Mouse (Mus musculus) left cerebral cortex, postnatal 4 days (tissue): ENCODE data around the gene Gm21677. TPM values are rescaled to one million over a fixed set of nuclear protein-coding genes. Genes with fewer than 3 reads are reported as not detected.
"Not testable (repeated sequence)": the region's sequence is repeated elsewhere in the genome, so short reads cannot be mapped to it uniquely, and the experiment has no call there.

ENCODE experiments used
- DNase-seq: peaks from one replicate; pipeline ENCODE4 v3.0.0-alpha.2; 2022
- intact Hi-C: fragments of 180-260 bp; cut with DNase I; formaldehyde crosslinking; loops from one replicate; pipeline ENCODE4 v1.15.1; 2025
- total RNA-seq, 2 experiments: library from RNA; stranded (reverse); gene quantifications; 2 replicates each; pipeline ENCODE4 v1.2.3; 2021

The Gm21677 gene
- not detected for total RNA-seq

- DNase-seq, intact Hi-C loops: not testable (repeated sequence)
These were observed at the start of gene Gm21677 for GRCm38 (mm10) chrY:3306349-3306748. Gm21677 (minus strand) TSS chrY:3306449.

- intact Hi-C loops, DNase-seq: not testable (repeated sequence)
These were observed 39.0 kb upstream of the Gm21677 start, which contains the start of gene Gm21693 for GRCm38 (mm10) chrY:3345229-3345628. Gm21693 (minus strand) TSS chrY:3345329.

- DNase-seq, intact Hi-C loops: not testable (repeated sequence)
These were observed 34.4 kb upstream of the Gm21677 start for GRCm38 (mm10) chrY:3340661-3341060.

Other genes with a start within 250 kb of the Gm21677 start
- gene Gm21693, start 38.9 kb upstream of the Gm21677 start, total RNA-seq: not detected
- not detected for gene Gm21704, start 103.7 kb upstream of the Gm21677 start, total RNA-seq
- not detected for gene Gm21708, start 103.7 kb upstream of the Gm21677 start, total RNA-seq